Mouse (Mus musculus) heart, postnatal 25 days (tissue): ENCODE measurements around the gene Tanc1. TPM values are rescaled to one million over a fixed set of nuclear protein-coding genes. Genes with fewer than 3 reads are reported as not detected.

Experiments used
- total RNA-seq, 2 experiments: library from RNA; stranded (reverse); gene quantifications; 2 replicates each; pipeline ENCODE4 v1.2.3; 2021

Tanc1 gene
- total RNA-seq, 2 experiments from 2014 or later: 27.1 to 29.3 TPM

Other genes with a start within 250 kb of the Tanc1 start
- gene Dapl1, start 127.4 kb upstream of the Tanc1 start, total RNA-seq: not detected